Mouse (Mus musculus) Muller cell, postnatal 12 days (primary cell): ENCODE measurements around the gene Lix1l.
"Not testable (repeated sequence)": the region's sequence is repeated elsewhere in the genome, so short reads cannot be mapped to it uniquely, and the experiment has no call there.

ENCODE experiments used
- DNase-seq: peaks from one replicate; pipeline ENCODE4 v3.0.0-alpha.2; 2015; ENCODE audit errors: inconsistent ontology term

The Lix1l gene

DNA sequence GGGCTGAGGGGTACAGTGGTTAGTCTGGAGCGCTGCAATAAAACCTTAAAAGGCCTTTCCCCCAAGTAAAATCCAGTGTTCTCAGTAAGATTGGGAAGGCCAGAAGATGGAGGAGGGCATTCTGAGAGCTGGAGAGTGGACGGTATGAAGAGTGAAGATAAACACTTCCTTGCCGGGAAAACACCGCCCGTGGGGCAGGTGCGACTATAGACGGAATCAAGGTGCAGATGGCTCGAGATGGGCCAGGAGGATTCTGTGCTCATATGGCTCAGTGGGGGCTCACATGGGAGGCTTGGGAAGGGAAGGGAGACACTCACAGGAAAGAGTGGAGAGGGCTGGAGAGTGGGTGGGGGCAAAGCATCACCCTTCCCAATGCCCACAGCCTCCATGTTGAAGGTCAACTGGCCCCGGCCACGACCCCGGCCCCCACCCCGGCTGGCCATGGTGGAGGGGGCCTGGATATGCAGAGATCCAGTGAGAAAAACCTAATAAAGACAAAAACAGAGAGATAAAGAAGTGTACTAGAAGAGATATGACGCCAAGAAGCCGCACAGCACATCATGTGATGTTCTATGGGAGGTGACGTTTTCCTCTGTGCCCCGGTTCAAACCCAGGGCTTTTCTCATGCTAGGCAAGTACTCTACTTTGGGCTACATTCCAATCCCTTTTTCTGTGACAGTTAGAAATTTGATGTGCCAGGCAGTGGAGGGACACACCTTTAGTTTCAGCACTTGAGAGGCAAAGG is 19.0 kb upstream of the Lix1l start:
- no peak for DNase-seq

DNA sequence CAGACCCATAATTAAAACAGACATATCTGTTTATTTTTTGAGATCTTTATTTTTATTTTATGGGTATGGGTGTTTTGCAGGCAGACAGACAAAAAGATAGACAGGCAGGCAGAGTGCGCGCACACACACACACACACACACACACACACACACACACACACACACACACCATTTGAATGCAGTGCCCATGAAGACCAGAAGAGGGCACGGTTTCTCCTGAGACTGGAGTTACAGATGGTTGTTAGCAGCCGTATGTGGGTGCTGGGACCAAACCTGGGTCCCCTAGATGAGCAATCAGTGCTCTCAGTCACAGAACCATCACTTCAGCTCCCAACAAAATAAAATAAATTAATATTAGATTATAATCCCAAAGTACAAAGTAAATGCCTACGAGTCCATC is 17.6 kb upstream of the Lix1l start:
- DNase-seq, result no peak

DNA sequence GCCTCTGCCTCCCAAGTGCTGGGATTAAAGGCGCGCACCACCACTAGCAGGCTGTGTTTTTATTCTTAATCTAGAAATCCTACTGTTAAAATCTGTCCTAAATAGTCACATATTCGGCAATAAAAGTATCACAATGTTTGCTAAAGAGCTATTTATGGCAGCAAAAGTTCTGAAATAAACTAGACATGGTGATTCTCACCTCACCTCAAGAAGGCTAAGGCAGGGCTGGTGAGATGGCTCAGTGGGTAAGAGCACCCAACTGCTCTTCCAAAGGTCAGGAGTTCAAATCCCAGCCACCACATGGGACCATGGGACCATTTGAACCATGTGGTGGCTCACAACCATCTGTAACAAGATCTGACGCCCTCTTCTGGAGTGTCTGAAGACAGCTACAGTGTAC is 10.3 kb upstream of the Lix1l start:
- DNase-seq, result no peak

DNA sequence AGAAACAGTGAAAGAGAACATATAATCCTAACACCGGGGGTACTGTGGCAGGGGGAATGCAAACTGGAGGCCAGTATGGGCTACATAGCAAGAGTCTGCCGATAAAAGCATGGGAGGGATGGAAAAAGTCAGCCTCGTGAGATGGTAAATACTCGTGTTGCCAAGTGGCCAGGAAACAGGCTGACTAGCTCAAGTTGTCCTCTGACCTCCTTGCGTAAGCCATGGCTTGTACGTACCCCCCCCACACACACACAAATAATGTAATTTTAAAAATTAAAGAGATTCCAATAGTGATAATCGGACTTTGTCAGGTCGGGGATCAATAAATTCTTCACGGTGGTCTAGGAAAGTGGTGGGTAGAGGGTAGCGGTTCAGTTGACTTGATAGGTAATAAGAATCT is 7.6 kb upstream of the Lix1l start:
- peak; percentile 34 for DNase-seq

DNA sequence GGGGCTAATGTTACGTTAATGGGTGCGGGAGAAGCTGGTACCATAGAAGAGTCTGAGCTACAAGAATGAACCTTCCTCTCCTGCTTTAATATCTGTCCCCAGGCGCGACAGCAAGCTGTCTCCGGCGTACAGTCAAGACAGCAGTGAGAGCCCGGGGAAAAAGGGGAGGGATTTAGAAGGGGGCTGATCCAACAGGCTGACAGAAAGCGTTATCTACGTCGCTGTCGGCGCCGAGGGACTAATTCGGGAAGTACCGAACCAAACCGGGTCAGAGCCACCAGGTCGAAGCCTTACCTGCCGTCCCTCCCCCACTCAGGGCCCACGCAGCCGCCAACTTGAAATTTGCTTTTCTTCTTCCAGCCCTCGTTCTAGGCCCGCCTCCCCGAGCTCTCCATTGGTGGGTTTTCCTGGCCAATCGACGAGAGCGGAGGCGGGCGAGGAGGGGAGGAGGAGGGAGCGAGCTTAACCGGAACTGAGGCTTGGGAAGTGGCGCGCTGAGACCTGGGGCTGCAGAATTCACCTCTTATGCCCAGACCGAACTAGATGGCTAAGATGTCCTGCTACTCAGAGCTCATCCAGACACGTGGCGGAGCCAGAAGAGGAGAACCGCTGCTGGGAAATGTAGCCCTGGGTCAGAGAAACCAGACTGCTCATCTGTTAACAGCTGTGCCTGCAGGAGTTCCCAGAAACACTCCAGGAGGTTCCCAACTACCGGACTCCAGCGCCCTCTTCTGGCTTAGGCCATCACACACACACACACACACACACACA is 7.0 kb upstream of the Lix1l start, which contains the start of gene Polr3gl:
Polr3gl (minus strand) TSS at position 392 of the 771 bp plus-strand sequence.
- DNase-seq, result peak; percentile 96

DNA sequence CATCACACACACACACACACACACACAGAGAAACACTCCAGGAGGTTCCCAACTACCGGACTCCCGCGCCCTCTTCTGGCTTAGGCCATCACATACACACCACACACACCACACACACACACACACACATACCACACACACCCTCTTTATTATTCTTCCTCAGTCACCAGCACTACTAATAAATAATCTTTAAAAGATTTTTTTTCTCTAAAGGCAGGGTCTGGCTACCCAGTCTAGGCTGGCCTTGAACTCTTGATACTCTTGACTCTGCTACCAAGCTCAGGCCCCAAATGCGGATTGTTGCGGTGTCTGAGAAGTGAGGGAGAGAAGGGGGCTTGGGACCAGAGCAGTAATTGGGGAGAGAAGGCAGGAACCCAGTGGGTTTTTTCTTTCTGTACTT is 6.1 kb upstream of the Lix1l start:
- no peak for DNase-seq

DNA sequence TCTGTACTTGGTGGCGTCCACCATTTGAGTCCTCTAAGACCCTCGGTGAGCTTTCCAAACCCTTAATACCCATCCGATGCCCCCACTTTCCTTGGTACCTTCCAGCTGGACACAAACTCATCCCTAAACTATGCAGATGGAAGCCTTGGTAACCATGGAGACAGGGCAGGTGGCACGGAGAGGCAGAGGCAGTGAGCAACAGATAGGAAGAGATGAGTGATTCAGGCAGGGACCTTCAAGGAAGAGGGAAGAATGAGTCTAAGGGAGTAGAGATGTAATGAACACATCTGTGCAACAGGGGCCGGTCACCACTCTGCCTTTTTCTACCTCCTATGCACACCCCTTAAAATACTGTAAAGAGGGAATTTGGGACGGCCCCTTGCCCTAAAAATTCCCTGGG is 5.3 kb upstream of the Lix1l start:
- peak; percentile 25 for DNase-seq

DNA sequence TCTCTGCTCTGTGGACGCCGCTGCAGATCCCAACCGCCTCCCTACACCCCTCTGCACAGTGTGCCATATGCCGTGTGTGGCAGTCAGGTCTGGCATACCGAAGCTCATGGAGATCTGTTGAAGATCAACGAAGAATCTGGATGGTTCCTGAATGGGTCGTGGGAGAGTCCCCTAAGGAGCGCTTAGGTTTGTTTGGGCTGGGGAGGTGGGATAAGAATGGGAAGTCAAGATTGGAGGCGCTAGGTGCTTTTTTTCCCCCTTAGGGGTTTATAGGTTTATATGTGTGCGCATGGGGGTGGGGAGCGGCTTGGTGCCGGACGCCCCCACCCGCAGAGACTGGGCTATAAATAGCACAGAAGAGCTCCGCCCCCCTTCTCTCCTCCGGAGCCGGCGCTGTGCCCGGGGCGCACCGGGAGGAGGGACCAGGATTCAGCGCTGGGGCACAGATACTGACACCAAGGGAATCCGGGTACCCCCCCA is 4.7 kb upstream of the Lix1l start, which contains the start of gene Ankrd34a:
Ankrd34a (plus strand) TSS at position 409 of the 480 bp plus-strand sequence.
- DNase-seq, result peak; percentile 55

DNA sequence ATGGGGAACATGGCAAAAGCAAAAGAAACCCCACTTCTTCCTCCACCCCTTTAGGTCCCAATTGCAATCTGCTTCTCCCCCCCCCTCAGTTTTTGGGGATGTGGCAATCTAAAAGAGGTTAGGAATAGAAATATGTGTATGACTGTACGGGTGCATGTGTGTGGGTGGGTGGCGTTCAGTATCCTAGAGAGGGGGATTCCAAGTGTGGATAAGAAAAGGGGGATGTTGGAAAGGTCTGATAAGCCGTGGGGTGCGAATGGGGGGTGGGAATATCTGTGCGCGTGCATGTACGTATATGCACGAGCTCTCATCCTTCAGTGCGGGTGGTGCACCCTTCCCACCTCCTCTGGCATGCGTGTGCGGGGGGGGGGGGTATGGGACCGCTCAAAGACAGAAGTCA is 4.1 kb upstream of the Lix1l start:
- DNase-seq, result peak; percentile 9

DNA sequence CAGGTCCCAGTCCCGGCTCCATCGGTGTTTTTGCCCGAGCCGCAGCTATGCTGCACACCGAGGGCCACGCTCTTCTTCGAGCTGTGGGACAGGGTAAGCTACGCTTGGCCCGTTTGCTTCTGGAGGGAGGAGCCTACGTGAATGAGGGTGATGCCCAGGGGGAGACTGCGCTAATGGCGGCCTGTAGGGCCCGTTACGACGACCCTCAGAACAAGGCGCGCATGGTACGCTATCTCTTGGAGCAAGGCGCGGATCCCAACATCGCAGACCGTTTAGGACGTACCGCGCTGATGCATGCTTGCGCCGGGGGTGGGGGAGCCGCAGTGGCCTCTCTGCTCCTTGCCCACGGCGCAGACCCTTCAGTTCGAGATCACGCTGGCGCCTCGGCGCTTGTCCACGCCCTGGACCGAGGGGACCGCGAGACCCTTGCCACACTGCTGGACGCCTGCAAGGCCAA is 3.5 kb upstream of the Lix1l start:
- peak; percentile 13 for DNase-seq

DNA sequence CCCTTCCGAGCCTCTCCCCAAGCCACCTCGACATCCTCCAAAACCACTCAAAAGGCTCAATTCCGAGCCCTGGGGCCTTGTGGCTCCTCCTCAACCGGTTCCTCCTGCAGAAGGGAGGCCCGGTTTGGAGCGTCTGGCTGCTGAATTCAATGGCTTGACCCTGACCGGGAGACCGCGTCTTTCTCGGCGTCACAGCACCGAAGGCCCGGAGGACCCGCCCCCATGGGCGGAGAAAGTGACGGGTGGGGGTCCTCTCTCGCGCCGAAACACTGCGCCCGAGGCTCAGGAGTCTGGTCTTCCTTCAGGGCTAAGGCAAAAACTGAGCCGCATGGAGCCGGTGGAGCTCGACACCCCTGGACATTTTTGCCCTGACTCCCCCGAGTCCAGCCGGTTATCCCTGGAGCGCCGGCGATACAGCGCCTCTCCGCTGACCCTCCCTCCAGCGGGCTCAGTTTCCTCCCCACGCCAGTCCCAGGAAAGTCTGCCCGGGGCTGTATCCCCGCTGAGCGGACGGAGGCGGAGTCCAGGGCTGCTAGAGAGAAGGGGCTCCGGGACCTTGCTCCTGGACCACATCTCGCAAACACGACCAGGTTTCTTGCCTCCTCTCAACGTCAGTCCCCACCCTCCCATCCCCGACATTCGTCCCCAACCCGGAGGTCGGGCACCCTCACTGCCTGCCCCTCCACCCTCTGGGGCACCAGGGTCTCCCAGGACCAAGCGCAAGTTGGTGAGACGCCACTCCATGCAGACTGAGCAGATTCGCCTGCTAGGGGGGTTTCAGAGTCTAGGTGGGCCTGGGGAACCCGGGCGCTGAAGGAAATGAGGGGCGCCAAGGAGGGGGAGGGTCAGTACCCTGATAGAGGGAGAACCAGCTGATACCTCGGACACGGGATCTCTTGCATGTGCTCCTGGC is 2.5 kb upstream of the Lix1l start:
- peak; percentile 68 for DNase-seq

DNA sequence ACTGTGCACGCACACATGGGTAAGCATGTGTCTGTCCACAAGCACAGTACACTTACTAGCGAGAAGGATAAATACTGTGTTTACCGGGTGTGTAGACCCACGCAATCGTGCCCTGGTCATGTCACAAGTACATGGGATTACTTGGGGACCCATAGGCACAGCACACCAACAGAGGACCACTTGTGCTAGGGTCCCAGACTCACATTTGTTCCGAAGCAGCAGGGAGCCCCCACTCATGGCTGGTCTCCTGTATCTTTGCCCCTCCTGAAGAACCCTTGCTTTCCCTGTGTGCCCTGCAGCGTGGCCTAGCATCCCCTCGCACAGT is 1.9 kb upstream of the Lix1l start:
- DNase-seq, result no peak

DNA sequence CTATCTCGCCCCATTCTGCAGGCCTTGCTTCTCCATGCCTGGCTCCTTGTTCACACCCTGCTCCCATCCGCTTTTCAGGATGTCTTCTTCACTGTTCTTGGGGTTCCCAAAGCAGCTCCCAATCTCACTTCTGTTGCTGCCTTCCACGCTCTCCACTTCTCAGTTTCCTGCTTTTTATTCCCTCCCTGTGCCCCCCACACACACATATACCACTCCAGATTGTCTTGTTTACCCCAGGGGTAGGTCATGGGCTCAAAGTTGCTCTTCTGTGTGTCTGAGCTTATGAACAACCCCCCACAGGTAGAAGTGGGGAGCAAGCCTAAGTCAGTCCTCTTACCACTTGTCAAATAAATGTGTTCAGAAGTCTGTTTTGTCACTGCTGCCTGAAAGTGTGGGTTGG is 1.5 kb upstream of the Lix1l start:
- DNase-seq, result no peak

DNA sequence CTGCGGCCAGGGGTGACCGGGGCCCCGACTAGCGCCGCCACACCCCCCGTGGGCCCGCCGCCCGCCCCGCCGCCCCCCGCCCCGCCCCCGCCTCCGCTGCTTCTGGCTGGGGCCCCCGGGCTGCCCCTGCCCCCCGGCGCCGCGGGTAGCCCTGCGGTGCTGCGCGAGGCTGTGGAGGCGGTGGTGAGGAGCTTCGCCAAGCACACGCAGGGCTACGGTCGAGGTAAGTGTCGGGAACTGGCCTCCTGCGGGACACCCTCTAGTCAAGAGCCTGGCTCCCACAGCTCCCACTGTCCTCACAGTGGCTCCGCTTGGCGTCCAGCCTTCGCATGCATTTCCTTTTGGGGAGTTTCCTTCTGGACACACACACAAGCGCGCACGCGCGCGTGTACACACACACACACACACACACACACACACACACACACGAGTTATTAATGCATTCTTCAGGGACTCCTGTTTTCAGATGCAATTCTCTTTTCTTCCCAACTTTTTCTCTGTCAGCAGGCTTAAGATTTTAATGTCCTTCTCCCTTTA is 370 bp downstream of the Lix1l start:
- DNase-seq, result peak; percentile 76

DNA sequence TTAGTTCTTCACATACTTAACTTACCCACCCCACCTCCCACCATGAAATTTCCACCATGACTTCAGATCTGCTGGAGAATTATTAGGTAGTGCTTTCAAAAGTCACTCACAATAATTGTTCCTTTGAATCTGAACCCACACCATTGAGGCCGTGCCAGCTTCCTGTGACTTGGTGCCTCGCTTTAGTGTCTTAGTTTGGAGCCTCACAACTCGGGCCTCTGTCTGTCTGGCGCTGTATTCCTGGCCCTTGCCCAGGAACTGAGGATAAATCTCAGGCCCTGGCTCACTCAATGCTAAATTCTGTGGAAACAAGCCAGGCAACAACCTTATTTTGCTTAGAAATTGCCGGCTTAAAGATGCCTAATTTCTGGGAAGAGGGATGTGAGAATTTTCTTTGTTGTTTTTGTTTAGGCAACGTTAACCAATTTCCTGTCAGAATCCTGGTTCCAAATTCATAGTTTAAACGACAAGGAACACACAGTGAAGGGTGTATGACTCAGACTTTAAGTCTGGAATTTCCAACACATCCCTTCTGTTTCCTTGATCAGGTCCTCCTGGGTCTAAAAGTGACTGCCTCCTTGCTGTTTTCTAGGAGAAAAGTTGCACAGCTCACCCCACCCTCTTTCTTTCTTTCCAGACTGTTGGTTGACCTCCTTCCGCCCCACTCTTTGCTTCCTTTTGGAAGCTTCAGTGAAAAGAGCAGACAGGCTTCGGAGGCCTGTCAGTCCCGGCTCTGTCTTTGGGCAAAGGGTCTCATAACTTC is 1.2 kb downstream of the Lix1l start:
- peak; percentile 66 for DNase-seq

DNA sequence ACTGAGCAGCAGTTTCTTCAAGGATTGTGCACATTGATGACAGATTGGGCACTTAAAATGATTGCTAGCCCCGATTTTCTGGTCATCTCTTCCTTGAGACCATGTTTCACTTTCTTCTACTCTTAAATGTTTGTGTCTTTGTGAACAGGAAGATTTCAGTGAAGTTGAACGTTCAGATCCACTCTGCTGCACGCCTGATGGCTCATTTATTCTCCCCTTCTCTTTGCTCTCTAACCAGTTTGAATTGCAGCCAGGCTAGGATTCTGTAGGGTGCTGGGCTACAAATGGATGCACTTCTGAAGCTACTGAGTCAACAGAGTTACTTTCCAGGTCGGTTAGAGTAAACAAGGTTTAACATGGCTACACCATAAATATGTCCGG is 1.7 kb downstream of the Lix1l start:
- DNase-seq, result no peak

DNA sequence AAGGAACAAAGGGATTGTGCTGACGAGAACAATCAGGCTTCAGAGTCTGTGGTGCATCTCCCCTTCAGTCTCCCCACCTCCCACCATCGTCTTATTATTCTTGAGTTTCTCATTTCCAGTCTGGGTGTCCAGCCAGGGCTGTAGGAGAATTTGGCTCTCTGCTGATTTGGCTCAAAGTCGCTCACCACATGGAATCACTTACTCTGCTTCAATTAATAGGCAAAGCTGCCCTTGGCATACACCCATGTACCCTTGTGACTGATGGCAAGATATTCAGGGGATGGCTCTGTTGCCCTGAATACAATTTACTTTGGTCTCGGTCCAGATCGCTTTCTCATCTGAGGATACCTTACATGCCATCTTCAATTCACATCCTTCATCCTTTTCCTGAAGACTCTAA is 2.4 kb downstream of the Lix1l start:
- peak; percentile 87 for DNase-seq

DNA sequence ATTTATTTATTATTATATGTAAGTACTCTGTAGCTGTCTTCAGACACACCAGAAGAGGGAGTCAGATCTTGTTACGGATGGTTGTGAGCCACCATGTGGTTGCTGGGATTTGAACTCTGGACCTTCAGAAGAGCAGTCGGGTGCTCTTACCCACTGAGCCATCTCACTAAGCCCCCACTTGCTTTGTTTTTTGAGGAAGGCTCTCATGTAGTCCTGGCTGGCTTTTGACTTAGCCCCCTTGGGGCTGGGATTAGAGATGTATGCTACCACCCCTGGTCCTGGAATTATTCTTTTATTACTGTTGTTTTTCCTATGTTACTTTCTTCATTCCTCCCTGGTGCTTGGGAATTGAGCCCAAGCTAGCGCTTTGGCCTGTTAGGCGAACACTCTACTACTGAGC is 5.1 kb downstream of the Lix1l start:
- DNase-seq, result not testable (repeated sequence)

DNA sequence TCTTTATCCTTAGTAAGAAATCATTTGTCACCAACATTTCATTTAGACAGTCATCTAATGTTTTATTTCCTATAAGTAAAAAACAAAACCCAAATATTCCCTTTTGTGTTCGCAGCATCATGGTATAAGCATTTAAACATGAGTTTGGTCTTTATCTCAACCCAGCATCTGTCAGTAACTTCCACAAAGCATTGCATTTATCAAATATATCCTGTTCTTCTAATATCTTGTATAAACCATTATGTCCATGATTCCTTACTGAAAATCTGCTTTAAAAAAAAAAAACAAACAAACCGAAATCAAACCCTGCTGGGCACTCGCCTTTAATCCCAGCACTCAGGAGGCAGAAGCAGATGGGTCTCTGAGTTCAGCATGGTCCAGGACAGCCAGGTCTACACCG is 5.7 kb downstream of the Lix1l start:
- no peak for DNase-seq

DNA sequence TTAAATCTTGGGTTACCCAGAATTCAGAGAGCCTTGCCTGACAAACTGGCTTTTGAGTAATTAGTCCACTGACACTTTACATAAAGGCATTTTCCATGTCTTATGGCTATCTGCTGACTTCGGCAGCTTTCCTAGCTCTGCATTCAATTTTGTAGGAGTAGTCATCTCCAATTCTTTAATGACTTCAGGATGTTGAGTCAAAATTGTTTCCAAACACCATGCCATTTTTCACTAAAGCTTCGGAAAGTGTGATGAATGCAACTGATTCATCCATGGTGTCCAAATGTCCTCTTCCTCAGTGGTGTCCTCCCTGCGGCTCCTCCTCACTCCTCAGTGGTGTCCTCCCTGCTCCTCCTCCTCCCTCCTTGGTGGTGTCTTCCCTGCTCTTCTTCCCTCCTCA is 17.0 kb downstream of the Lix1l start:
- DNase-seq, result no peak

DNA sequence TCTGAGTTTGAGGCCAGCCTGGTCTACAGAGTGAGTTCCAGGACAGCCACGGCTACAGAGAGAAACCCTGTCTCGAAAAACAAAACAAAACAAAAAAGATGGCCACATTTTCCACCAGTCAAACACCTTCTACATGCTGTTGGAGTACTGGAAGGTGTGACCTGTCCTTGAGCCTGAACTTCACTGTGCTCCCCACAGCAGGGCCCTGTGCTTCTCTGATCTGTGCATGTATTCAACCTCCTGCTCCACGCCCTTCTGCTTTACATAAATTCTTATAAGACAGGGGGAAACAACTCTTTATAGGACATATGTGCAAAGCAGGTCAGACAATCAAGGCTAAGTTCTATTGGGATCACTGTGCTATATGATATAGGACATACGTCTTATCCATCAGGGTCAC is 22.3 kb downstream of the Lix1l start:
- no peak for DNase-seq
